Mouse (Mus musculus) heart, postnatal 14 days (tissue): Measurements from ENCODE around the gene Per3. TPM values are rescaled to one million over a fixed set of nuclear protein-coding genes. Genes with fewer than 3 reads are reported as not detected.
A peak's percentile ranks its signal among the peaks of the same experiment; 100 is the strongest.
"Not testable (repeated sequence)": the region's sequence is repeated elsewhere in the genome, so short reads cannot be mapped to it uniquely, and the experiment has no call there.

Source experiments
- DNase-seq, 2 experiments: peaks; one replicate each; pipeline ENCODE4 v3.0.0; 2021 to 2022
- intact Hi-C: fragments of 180-260 bp; cut with DNase I; formaldehyde crosslinking; loops from one replicate; pipeline ENCODE4 v1.15.1; 2025
- total RNA-seq, 2 experiments: library from RNA; stranded (reverse); gene quantifications; 2 replicates each; pipeline ENCODE4 v1.2.3; 2021

Per3 gene
- total RNA-seq, 2 experiments from 2014 or later = 11.8 to 16.3 TPM

DNA sequence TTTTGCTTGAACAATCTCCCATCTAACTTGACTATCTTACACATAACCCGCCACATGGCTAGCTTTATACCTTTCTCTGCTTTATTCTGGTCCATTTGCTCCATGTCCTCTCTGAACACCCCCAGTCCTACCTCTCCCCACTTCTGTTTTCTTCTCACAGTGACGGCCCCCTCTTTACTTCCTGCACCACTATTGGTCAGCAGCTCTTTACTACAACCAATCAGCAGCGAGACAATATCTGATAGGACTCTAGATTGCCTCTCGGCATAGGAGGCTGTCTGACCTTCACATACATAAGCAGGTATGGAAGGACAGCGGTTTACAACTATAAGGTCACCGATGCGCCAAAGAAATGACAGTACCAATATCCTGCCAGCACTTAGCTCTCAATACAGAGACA is 7.9 kb downstream of the Per3 start:
- intact Hi-C loops = no loop called here
- DNase-seq = no peak

DNA sequence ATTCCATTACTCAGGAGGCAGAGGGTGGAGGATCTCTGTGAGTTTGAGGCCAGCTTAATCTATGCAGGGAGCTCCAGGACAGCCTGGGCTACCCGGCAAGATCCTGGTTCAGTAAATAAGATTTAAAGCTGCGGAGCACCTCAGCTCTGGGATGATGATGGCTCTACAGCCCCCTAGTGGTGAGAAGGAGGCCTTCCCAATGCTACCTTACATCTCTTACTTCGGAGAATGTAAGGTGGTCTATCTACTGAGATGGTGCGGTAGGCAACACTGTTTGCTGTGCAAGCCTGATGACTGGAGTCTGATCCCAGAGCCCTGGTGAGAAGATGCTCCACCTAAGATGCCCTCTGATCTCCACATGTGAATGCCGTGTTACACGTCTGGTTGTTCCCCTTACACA is 17.5 kb downstream of the Per3 start:
- intact Hi-C loops = no loop called here
- peak in 1 of 2 experiments; percentile 26 for DNase-seq

DNA sequence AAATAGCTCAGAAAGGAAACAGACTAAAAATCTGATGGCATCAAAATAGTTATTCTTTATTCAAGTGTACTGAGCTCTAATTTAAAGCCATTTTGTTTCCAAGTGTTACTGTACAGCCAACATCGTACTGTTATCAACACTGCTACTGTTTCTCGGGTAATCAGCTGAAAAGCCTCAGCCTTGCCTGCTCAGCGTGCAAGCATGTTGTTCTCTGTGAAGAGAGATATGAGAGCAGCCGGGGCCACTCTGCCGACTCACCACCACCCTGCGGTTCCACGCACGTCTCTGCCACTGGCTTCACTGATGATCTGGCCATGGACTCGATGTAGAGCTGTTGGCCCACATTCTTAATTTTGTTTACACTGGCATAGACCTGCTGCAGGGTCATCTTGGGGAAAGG is 20.3 kb downstream of the Per3 start:
- intact Hi-C loops = no loop called here

DNA sequence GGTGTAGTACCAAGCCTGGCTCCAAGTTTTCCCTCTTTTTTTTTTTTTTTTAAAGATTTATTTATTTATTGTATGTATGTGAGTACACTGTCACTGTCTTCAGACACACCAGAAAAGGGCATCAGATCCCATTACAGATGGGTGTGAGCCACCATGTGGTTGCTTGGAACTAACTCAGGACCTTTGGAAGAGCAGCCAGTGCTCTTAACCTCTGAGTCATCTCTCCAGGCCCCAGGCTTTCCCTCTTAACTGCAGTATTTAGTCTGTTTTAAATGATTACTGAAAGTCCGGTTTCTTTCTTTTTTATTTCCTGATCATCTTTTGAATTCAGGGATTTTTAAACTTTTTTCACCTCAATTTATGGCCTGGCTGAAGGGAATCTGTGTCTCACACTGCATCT is 27.1 kb downstream of the Per3 start:
- intact Hi-C loops, DNase-seq: not testable (repeated sequence)

More for the DNA sequence above, 20.3 kb downstream of the Per3 start:
- no peak for DNase-seq

DNA sequence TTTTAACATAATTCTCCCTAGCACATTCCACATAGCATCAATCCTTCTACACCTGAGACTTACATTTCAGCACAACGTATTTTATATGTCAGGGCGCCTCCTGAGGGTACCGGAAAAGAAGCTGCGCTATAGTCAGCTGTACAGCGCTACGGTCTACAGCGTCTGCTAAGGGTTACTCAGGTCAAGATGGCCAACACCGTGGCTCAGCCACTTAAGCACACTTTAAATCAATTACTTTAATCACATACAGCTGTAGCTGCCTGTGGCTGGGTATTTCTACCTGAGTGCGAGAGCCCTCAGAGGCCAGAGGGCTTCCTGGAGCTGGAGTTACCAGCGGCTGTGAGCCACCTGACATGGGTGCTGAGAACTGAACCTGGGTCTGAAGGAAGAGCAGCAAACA is 28.5 kb downstream of the Per3 start:
- intact Hi-C loops = no loop called here
- no peak for DNase-seq

DNA sequence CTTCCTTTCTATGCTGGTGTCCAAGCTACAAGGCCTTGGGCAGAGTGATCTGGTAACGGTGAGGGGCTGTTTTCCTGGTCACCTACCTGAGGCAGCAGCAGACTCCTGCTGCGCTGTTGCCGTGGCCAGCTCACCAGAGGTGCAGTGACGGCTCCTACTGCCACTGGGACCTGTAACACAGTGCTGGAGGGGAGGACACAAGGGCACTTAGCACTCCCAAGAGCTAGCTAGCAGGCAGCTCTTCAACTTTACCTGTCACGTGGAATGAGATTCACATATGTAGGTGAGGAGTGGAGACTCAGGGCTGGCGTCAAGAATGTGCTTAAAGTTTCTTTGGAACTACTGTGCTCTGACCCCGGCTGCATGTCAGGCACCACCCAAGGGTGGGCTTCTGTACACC is 34.1 kb downstream of the Per3 start:
- no peak for DNase-seq
- intact Hi-C loops = no loop called here

DNA sequence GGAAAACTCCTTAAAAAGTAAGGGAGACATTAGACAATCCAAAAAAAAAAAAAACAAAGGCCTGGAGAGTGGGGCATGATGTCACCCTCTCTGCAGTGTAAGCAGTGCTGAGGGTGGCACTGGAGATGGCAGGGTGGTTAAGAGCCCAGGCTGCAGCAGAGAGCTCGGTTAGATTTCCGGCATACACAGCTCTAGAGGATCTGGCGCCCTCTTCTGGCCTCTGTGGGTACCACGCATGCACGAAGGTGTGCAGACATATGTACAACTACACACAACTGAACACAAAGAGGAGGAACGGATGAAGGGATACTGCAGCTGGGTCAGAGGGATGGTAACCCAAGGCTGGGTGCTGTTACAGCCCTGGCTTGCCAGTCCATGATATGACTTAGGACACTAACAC is 37.5 kb downstream of the Per3 start:
- DNase-seq = peak; percentile 19 to 48
- intact Hi-C loops = no loop called here

DNA sequence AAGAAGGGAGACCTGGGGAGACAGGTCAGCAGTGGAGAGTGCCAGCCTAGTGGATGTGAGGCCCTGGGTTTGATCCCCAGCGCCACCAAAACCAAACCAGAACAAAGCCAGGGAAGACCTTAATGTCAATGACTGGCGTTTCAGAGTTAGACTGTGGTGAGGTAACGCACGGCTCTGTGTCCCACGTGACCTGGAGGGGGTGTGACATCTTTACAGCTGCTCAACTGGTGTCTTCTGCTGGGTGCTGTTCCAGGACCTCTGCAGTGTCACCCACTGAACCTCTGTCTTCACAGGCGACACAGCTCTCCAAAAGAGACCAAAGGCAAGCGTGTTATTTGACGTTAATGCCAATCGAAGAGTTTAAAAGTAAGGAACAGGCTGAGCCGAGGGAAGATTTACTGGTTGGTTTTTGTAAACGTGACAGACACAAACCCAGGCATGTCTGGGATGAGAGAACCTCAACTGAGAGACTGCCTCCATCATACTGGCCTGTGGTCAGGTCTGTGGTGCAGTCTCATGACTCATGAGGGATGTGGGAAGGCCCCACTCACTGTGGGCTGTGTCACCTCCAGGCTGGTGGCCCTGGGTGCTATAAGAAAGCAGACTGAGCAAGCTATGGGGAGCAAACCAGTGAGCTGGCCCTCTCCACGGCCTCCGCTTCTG is 38.7 kb downstream of the Per3 start:
- no peak for DNase-seq
- intact Hi-C loops = no loop called here

DNA sequence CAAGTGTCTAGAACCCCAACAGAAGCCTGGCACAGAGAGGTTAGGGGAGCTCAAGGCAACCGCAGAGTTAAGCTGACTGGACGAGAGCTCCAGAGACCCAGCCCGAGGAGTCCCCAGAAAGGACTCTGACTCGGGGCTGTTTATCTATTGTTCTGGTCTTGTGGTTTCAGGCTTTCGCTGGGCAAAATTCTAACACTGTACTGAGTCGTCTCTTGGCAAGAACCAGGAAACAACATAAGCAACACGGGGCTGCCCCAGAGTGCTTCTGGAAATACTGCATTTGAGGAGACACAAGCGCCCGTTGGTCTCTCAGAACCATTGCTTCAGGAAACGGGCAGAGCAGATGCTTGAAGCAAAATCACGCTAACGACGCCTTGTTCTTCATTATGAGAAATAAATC is 43.1 kb downstream of the Per3 start:
- DNase-seq = no peak
- intact Hi-C loops = no loop called here

DNA sequence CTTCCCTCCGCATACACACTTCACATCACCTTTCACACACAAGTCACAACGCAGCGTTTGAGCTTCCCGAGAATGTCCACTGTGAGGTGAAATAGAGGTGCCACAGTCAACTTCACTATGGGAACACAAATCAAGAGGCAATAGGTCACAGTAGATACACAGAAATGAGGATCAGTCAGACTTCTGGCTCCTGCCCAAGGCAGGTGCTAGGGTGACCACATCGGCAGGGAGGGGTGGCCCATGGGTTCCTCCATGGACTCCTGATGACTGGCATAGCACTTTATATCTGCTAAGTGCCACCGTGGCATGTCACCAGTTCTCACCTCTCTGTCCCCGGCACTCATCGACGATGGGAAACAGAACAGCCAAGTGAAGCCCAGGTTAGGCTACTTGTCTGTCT is 45.8 kb downstream of the Per3 start:
- intact Hi-C loops = no loop called here

DNA sequence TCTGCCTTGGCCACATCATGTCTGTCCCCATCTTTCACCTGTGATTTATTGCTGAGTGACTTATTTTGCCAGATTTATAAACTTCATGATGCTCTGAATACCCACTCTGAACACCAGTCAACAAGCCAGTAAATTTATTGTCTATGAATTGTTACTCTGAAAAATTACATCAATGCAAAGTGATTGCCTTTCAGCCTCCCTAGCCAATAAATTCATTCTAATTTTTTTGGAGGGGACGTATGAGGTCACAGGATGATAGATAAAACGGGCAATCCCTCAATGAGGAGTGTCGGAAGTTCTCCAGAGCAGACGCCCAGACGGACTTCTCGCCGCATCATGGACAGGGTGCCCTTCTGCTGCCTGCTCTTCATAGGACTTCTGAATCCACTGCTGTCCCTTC is 47.7 kb downstream of the Per3 start, which contains the start of gene Uts2:
Uts2 (plus strand) TSS at position 301 of the 400 bp plus-strand sequence.
- no peak for DNase-seq
- intact Hi-C loops = no loop called here

More for the DNA sequence above, 45.8 kb downstream of the Per3 start:
- DNase-seq = no peak

DNA sequence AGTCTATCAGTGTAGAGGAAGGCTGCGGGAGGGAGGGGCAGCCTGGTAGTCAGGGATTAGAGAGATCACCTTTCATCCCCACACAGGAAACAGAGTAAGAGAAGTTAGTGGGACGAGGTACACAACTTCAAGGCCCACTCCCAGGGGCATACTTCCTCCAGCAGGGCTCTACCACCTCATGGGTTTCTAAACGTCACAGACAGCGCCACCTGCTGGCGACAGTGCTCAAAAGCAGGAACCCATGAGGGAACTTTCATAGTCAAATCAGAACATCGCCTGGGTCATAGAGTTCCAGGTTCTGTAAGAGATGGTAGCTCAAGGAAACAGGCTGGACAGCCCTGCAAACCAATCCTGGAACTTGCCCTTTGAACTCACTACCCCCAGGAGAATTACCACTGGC is 54.3 kb downstream of the Per3 start:
- intact Hi-C loops = no loop called here
- DNase-seq = peak in 1 of 2 experiments; percentile 18

DNA sequence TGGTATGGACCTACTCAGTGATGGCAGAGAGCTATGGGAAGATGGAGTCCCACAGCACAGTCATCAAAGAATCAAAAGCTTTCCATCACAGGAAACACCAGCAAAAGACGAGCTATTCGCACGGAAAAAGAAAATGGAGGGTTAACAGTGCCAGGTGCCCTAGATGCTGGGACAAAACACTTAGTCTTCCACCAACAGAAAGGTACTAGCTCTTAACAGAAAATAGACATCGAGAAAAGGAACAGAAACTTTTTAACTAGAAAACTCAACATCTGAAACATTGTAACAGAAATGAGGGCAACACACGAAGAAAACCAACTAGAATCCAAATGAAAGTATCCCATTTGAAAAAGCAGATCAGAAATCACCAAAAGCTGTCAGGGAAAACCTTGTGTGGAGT is 64.3 kb downstream of the Per3 start:
- intact Hi-C loops = no loop called here
- no peak for DNase-seq

DNA sequence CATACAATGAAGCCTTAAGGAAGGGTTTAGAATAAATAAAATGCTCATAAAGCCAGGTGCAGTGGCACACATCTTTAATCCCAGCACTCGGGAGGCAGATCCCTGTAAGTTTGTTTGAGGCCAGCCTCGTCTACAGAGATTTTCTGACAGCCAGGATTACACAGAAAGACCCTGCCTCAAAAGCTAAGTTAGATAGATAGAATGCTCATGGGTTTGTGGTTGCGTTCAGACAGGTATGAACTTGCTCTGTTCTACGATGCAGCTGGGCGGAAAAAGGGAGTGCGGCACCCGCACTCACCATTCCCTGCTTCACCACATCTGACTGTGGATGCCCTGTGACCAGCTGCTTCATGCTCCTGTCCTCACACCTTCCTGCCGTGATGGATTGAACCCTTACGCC is 65.0 kb downstream of the Per3 start:
- DNase-seq = no peak
- intact Hi-C loops = no loop called here

DNA sequence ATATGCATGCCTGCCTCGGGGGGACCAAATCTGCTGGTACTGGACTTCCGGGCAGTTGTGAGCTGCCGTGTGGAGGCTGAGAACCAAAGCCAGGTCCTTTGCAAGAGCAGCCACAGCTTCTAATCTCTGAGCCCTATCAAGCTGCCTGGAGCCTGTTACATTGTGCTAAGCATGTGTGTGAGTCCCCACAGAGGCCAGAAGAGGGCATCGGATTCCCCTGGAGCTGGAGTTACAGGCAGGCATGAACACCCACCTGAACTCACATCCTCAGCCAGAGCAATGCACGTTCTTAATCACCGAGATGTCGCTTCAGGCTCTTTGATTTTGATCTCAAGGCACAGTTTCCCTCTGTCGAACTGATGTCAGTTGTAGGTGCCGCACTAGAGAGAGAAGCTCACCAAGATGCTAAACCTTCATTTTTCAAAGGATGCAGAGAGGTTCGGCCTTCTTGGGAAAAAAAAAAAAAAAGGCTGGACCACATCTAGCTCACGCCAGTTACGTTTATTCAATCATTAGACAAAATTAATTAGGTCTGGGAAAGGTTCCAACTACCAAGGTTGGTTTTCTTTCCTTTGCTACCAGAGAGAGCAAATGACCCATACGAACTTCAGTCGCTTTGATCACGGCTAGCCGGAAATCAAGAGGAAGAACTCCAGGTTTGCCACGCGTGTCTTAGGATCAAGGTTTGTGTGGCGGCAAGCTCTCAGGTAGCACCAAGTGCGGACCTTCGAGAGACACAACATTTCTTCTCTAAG is 66.1 kb downstream of the Per3 start:
- no peak for DNase-seq
- intact Hi-C loops = no loop called here

DNA sequence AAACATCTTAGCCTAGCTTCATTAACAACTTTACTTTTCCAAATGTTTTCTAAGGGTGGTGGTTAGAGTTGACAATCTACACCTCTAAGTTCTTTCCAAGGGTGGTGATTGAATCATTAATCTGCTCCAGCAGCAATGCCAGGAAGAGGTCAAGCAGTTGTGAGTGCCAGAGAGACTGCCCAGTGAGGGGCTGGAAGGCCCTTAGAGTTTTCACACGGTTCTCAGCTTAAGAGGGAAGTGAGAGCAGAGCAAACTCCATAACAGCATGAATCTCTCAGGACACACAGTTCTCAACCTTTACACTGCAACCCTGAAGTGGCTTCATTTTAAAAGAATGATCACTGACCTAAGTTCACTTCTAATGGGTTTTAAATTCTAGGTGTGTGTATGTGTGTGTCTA is 69.3 kb downstream of the Per3 start:
- DNase-seq = no peak
- intact Hi-C loops = no loop called here

DNA sequence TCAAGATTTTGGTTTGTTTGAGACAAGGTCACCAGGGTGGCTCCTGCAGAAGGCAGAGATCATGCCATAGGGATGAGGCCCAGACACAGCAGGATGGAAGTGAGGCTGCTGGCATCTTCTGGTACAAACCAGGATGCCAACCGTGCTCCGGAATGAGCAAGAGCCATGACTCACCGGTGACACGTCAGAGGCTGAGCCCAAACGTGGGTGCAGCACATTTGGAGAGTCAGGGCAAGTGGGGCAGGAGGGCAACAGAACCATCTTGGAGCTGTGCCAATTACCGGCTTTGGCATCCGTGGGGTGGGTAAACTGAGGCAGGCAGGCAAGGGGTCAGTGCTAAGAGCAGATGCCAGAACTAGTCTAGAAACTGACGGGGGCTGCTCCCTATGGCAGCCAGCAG is 71.2 kb downstream of the Per3 start:
- intact Hi-C loops = no loop called here

DNA sequence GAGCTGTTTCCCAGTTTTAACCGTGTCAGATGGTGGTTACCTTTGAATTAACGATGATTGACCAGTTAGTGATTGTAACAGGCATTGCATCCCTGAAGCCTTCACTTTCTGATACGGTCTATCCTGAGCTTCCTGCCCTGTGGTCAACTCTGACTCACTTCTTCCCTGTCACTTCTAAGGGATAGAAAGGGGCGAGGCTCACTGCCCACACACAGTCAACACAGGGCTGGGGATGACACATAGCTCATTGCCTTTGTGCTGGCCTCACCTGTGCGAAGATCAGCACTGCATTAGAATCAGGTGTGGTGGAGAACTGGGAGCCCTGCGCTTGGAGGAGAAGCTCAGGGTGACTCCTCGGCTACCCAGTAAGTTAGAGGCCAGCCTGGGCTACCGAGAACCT is 75.5 kb downstream of the Per3 start:
- intact Hi-C loops = loop anchor here (5.0 kb wide), 1 partner anchor 173 kb away; no protein-coding TSS in a partner anchor
- no peak for DNase-seq

More for the DNA sequence above, 71.2 kb downstream of the Per3 start:
- DNase-seq = no peak

DNA sequence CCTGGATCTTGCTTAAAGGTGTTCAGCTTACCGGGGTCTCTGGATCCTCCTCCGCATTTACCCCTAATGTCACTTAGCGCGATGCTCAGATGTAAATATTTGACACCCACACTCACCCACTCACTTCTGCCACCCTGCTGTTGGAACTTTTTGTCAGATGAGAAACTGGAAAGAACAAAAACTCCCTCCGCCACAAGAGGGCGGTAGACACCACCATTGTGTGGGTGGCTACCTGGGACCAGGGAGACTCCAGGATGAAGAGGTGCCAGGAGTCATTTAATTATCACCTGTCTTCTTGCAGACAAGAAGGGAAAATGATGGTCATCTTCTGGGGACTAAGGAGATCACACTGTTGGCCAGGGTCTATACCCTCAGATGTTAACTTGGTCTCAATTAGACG is 77.9 kb downstream of the Per3 start:
- DNase-seq = peak; percentile 49 to 78
- intact Hi-C loops = loop anchor here (2.0 to 5.0 kb wide), 2 partner anchors 104 to 176 kb away; no protein-coding TSS in a partner anchor

DNA sequence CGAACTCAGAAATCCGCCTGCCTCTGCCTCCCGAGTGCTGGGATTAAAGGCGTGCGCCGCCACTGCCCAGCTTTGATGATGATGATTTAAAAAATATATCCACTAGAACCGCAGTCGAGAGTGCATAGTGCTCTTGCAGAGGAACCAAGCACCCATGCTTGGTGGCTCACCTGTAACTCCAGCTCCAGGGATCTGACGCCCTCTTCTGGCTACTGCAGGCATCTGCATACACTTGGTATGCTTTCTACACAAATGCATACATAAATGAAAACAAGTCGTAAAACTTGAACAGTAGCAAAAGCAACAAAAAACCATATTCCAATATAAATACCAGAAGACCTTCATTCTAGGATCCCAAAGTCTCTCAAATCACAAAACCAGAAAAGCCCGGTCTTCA is 78.9 kb downstream of the Per3 start:
- DNase-seq = no peak
- intact Hi-C loops = loop anchor here (1.0 to 5.0 kb wide), 2 partner anchors 177 to 309 kb away; no protein-coding TSS in a partner anchor

DNA sequence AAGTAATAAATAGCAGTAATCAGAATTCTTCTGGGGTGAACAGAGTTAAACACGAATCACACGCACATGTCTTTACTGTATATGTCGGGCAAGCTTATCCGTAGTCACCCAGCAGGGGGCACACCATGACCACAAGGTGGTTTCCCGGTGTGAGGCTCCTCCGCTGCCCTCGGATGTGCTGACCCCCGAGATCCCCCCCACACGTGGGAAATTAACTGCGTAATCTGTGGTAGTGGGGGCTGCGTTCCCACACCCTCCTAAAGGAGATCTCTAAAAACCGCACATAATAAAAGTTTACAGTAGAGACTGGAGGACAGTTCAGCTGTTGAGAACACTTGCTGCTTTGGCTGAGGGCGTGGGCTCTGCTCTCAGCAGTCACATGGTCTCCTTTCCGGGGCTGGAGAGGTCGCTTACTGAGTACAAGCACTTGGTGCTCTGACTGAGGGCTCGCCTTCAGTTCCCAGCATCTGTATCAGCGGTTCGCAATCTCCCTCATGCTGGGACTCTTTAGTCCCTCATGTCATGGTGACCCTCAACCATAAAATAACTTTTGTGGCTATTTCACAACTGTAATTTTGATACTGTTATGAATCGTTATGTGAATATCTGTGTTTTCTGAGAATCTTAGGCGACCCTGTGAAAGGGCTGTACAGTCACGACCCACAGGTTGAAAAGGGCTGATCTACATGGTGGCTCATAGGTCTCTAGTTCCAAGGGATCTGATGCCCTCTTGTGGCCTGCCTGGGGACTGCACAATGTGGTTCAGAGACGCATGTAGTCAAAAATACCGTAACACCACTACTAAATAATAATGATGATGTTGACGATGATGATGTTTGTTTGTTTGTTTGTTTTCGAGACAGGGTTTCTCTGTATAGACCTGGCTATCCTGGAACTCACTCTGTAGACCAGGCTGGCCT is 79.6 kb downstream of the Per3 start:
- DNase-seq = peak; percentile 83 to 92
- intact Hi-C loops = loop anchor here (1.0 to 5.0 kb wide), 2 partner anchors 177 to 309 kb away; no protein-coding TSS in a partner anchor
